Mouse (Mus musculus) heart, adult 8-10 months (tissue): Measurements from ENCODE around the gene Sirt7. TPM values are rescaled to one million over a fixed set of nuclear protein-coding genes. Genes with fewer than 3 reads are reported as not detected.

Experiments used
- microRNA-seq: library from miRNA; unstranded; fragments of <30 nt; microRNA quantifications from one replicate; pipeline ENCODE4 v1.2.0, GENCODE M21; 2022
- total RNA-seq, 4 experiments: library from RNA; stranded (reverse); gene quantifications; 2 replicates each; pipeline ENCODE4 v1.2.4; 2022

The Sirt7 gene
- total RNA-seq, 4 experiments from 2014 or later = 6.5 to 10.6 (median 7.6) TPM

Small RNAs within 50 kb of the gene (microRNA-seq; reads per million reads assigned to microRNA genes)
- not detected for gene Mir6936

Other genes with a start within 250 kb of the Sirt7 start
- gene Faap100, start 246.5 kb downstream of the Sirt7 start, total RNA-seq = 10 to 100 TPM; 12.1 to 18.3 (median 13.6) TPM
- 10 to 100 TPM; 64.3 to 69.6 (median 65.8) TPM for gene Nploc4, start 187.5 kb downstream of the Sirt7 start, total RNA-seq
- 1 to 10 TPM in 3 of 4 experiments, under 1 TPM in 1; 0.52 to 2.4 (median 1.4) TPM for gene Tspan10, start 182.6 kb downstream of the Sirt7 start, total RNA-seq
- under 1 TPM; 0.34 to 0.89 (median 0.66) TPM for gene Pde6g, start 171.7 kb downstream of the Sirt7 start, total RNA-seq
- 10 to 100 TPM; 64.4 to 76.6 (median 70.0) TPM for gene Oxld1, start 167.2 kb downstream of the Sirt7 start, total RNA-seq
- gene Ccdc137, start 167.1 kb downstream of the Sirt7 start, total RNA-seq = 1 to 10 TPM; 5.7 to 8.0 (median 7.1) TPM
- gene Arl16, start 157.6 kb downstream of the Sirt7 start, total RNA-seq = 10 to 100 TPM; 10.7 to 12.1 (median 11.8) TPM
- gene Mrpl12, start 140.6 kb downstream of the Sirt7 start, total RNA-seq = 100 to 1,000 TPM; 233 to 251 (median 242) TPM
- 10 to 100 TPM; 13.7 to 19.4 (median 16.0) TPM for gene Slc25a10, start 133.4 kb downstream of the Sirt7 start, total RNA-seq
- gene Gcgr, start 94.5 kb downstream of the Sirt7 start, total RNA-seq = 1 to 10 TPM in 1 of 4 experiments, under 1 TPM in 3; 0.69 to 1.0 (median 0.78) TPM
- gene Mcrip1, start 75.5 kb downstream of the Sirt7 start, total RNA-seq = 10 to 100 TPM; 37.5 to 41.0 (median 38.5) TPM
- under 1 TPM in 1 of 4 experiments, not detected in 3; 0.34 TPM for gene Ppp1r27, start 74.1 kb downstream of the Sirt7 start, total RNA-seq
- 100 to 1,000 TPM; 217 to 256 (median 229) TPM for gene P4hb, start 52.0 kb downstream of the Sirt7 start, total RNA-seq
- 100 to 1,000 TPM; 130 to 152 (median 141) TPM for gene Arhgdia, start 43.6 kb downstream of the Sirt7 start, total RNA-seq
- gene Alyref, start 26.9 kb downstream of the Sirt7 start, total RNA-seq = 10 to 100 TPM; 32.3 to 51.0 (median 45.7) TPM
- gene Anapc11, start 26.8 kb downstream of the Sirt7 start, total RNA-seq = 10 to 100 TPM; 77.9 to 91.8 (median 84.8) TPM
- under 1 TPM in 1 of 4 experiments, not detected in 3; 0.73 TPM for gene Npb, start 16.8 kb downstream of the Sirt7 start, total RNA-seq
- 10 to 100 TPM; 48.1 to 64.4 (median 60.5) TPM for gene Pcyt2, start 7.3 kb downstream of the Sirt7 start, total RNA-seq
- gene Mafg, start 8.4 kb upstream of the Sirt7 start, total RNA-seq = 10 to 100 TPM; 33.0 to 47.3 (median 39.2) TPM
- gene Pycr1, start 18.5 kb upstream of the Sirt7 start, total RNA-seq = 1 to 10 TPM in 3 of 4 experiments, under 1 TPM in 1; 0.91 to 2.8 (median 1.8) TPM
- gene Myadml2, start 22.9 kb upstream of the Sirt7 start, total RNA-seq = 100 to 1,000 TPM in 2 of 4 experiments, 10 to 100 TPM in 2; 90.6 to 123 (median 103) TPM
- under 1 TPM; 0.12 to 0.24 (median 0.13) TPM for gene Notum, start 35.9 kb upstream of the Sirt7 start, total RNA-seq
- 10 to 100 TPM; 37.3 to 44.3 (median 41.5) TPM for gene Aspscr1, start 47.7 kb upstream of the Sirt7 start, total RNA-seq
- gene Cenpx, start 88.5 kb upstream of the Sirt7 start, total RNA-seq = 10 to 100 TPM; 33.2 to 42.8 (median 39.6) TPM
- gene Lrrc45, start 88.7 kb upstream of the Sirt7 start, total RNA-seq = 1 to 10 TPM; 2.9 to 6.0 (median 4.6) TPM
- gene Rac3, start 96.2 kb upstream of the Sirt7 start, total RNA-seq = 1 to 10 TPM in 2 of 4 experiments, under 1 TPM in 2; 0.69 to 2.0 (median 1.4) TPM
- 10 to 100 TPM; 12.6 to 20.8 (median 16.1) TPM for gene Dcxr, start 102.0 kb upstream of the Sirt7 start, total RNA-seq
- 10 to 100 TPM in 3 of 4 experiments, 1 to 10 TPM in 1; 9.3 to 24.0 (median 12.9) TPM for gene Cbr2, start 106.9 kb upstream of the Sirt7 start, total RNA-seq
- gene Hmga1b, start 137.6 kb upstream of the Sirt7 start, total RNA-seq = 10 to 100 TPM; 19.8 to 57.1 (median 32.9) TPM
- gene Rfng, start 159.0 kb upstream of the Sirt7 start, total RNA-seq = 10 to 100 TPM; 10.1 to 11.3 (median 11.2) TPM
- 10 to 100 TPM; 56.3 to 63.8 (median 59.1) TPM for gene Gps1, start 159.0 kb upstream of the Sirt7 start, total RNA-seq
- gene Dus1l, start 171.2 kb upstream of the Sirt7 start, total RNA-seq = 10 to 100 TPM; 25.9 to 32.7 (median 27.6) TPM
- gene Fasn, start 199.3 kb upstream of the Sirt7 start, total RNA-seq = 10 to 100 TPM; 12.0 to 18.1 (median 14.9) TPM